Mouse (Mus musculus) layer of hippocampus, adult 9-11 months (tissue): ENCODE measurements around the gene Tmcc2.

Source experiments
- DNase-seq: peaks from one replicate; pipeline ENCODE4 v3.0.0; 2022

The Tmcc2 gene

GRCm38 (mm10) chr1:132389886-132390585, 1.0 kb downstream of the Tmcc2 start:
- peak; percentile 89 for DNase-seq

- DNase-seq = no peak
These were observed 2.0 kb downstream of the Tmcc2 start for GRCm38 (mm10) chr1:132388813-132389803.

- DNase-seq = no peak
These were observed 3.1 kb downstream of the Tmcc2 start for GRCm38 (mm10) chr1:132387943-132388342.

GRCm38 (mm10) chr1:132386266-132386665, 4.8 kb downstream of the Tmcc2 start:
- DNase-seq = peak; percentile 84

GRCm38 (mm10) chr1:132385711-132386110, 5.4 kb downstream of the Tmcc2 start:
- DNase-seq = no peak

GRCm38 (mm10) chr1:132385266-132385665, 5.8 kb downstream of the Tmcc2 start:
- DNase-seq = no peak

GRCm38 (mm10) chr1:132384001-132384554, 7.0 kb downstream of the Tmcc2 start:
- no peak for DNase-seq

GRCm38 (mm10) chr1:132381929-132382328, 9.2 kb downstream of the Tmcc2 start:
- DNase-seq = no peak

- no peak for DNase-seq
These were observed 10.5 kb downstream of the Tmcc2 start for GRCm38 (mm10) chr1:132380550-132381100.

GRCm38 (mm10) chr1:132377811-132378210, 13.3 kb downstream of the Tmcc2 start:
- DNase-seq = no peak

- DNase-seq = no peak
These were observed 14.1 kb downstream of the Tmcc2 start for GRCm38 (mm10) chr1:132377055-132377365.

- DNase-seq = no peak
These were observed 14.6 kb downstream of the Tmcc2 start for GRCm38 (mm10) chr1:132376211-132377054.

- peak; percentile 85 for DNase-seq
These were observed 15.8 kb downstream of the Tmcc2 start for GRCm38 (mm10) chr1:132375256-132375655.

GRCm38 (mm10) chr1:132374873-132375244, 16.2 kb downstream of the Tmcc2 start:
- no peak for DNase-seq

GRCm38 (mm10) chr1:132374140-132374872, 16.8 kb downstream of the Tmcc2 start:
- no peak for DNase-seq

- DNase-seq = no peak
These were observed 18.1 kb downstream of the Tmcc2 start for GRCm38 (mm10) chr1:132372896-132373534.

GRCm38 (mm10) chr1:132372354-132372753, 18.7 kb downstream of the Tmcc2 start:
- DNase-seq = no peak

GRCm38 (mm10) chr1:132371298-132372081, 19.6 kb downstream of the Tmcc2 start:
- DNase-seq = no peak

- DNase-seq = no peak
These were observed 20.4 kb downstream of the Tmcc2 start for GRCm38 (mm10) chr1:132370681-132371173.
